Mouse (Mus musculus) gonadal fat pad, adult 2 months (tissue): ENCODE measurements around the gene Kcnb1. TPM values are rescaled to one million over a fixed set of nuclear protein-coding genes. Genes with fewer than 3 reads are reported as not detected.

Source experiments
- DNase-seq: peaks from one replicate; pipeline ENCODE4 v3.0.0-alpha.2; 2012; ENCODE audit warnings: low read depth
- polyA plus RNA-seq: library from polyadenylated mRNA; depleted of rRNA; stranded (reverse); fragments of >200 nt; gene quantifications from 2 replicates; pipeline ENCODE4 v1.2.3, GENCODE M21; 2012

Gene Kcnb1
- polyA plus RNA-seq, 1 experiment = 13.8 TPM

DNA sequence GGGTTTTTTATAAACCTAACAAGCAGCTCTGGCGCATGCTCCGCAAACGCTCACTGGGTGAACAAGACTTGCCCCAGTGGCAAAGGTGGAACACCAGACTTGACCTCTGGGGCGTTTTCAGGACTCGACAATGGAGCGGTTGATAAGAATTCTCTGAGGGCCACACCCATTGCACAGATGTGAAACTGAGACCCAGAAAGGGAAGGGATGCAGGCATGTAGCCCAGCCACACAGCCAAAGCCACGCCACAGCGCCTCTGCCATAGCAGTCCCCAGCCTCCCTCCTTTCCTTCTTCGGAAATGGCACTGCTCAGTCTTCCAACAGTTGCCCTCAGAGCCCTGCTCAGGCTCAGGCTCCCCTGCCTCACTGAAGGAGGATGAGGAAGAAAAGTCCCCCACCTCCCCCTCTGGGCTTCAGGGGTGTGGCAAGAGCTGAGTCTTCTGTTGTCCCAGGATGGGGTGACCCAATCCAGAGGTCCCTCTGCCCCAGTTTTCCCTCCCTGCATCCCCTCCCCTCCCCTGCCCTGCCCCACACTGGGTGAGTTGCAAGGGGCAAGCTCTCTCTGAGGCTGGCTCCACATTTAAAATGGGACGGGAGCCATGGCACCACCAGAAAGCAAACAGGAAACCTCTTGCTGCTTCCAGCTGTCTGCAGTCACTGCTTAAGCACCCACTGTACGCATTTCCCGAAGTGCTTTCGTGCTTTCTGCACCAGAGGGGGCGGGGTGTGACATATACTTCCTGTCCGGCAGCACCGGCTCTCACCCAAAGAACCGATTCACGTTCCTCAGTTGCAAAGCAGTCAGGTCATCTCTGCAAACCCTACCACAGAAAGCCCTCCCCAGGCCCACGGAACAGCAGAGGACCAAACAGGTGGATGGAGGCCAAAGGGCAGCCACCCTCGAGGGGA, 61.0 kb downstream of the Kcnb1 start:
- no peak for DNase-seq

DNA sequence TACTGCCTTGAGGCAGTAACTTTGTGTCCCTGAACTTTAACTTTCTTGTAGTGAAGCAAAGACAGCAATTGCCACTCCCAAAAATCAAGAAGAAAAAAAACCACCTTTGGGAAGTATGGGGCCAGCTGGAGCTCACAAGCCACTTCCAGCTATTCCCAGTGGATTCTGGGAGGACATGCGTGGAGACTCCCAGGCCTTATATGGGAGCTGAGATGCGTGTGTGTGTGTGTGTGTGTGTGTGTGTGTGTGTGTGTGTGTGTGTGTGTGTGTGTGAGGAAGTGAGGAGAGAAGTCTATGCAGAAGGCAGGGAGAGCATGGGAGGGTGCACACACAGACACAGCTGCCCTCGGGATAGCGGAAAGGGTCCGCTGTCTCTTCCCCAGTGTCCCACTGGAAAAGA, 62.6 kb downstream of the Kcnb1 start:
- no peak for DNase-seq

DNA sequence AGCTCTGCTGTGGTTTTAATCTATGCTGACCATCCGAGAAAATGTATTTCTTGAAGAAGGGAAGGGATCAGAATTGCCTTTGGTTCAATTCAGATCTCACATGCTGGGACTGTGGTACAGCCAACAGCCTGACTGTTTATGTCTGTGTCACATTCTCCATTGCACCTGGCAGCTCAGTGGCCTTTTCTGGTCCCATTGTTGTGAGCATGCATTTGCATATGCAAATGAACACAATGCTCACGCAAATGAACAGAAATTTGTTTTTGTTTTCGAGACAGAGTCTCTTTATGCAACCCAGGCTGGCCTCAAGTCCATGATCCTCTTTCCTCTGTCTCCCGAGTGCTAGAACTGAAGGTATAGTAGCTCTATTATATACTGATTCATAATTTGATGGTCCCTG, 64.2 kb downstream of the Kcnb1 start:
- no peak for DNase-seq

DNA sequence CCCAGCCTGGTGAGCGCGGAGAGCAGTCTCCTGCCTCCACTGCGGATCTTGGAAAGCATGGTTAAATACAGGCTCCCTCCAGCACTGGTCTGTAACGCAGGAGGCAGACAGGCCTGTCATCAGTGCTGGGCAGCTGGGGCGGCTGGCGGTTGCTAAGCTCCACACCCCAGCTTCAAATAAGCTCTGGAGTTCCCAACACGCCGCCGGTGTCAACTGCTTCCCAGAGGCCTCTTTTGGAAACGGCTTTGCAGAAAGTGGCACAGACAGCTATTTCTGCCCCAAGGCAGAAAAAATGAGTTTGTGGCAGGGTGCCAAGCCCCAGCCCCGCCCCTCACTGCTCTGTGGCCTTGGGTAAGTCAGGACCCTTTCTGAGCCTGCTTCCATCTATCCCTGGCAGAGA, 66.0 kb downstream of the Kcnb1 start:
- no peak for DNase-seq

DNA sequence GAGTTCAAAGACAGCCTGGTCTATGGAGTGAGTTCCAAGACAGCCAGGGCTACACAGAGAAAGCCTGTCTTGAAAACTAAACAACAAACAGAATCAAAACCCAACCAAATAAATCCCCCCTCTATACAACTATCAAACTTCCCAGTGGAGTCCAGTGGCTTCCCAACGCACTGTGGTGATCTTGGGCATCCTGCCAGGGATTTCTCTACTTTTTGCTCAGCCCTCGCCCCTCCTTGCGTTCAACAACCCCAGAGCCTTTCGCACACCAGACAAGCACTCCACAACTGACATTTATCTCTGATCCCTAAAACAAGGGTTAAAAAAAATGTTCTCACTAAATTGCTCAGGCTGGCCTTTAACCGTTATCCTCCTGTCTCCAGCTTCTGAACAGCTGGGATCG, 67.2 kb downstream of the Kcnb1 start:
- no peak for DNase-seq

DNA sequence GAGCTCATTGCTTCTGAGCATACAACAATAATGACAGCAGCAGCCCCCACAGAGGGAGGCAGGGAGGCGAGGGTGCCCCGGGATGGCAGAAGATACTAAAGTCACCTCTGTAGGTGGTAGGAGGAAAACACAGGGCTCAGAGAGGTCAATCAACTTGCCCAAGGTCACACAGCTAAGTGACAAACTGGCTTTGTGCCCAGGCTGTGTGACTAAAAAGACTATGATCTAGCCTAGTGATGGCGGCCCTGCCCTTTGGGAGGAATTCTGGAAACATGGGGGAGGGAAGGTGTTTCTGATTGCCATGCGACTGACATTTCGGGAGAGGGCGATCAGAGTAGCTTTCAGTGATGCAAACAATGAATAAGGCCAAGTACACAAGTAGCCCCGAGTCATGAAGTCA, 68.0 kb downstream of the Kcnb1 start:
- no peak for DNase-seq

DNA sequence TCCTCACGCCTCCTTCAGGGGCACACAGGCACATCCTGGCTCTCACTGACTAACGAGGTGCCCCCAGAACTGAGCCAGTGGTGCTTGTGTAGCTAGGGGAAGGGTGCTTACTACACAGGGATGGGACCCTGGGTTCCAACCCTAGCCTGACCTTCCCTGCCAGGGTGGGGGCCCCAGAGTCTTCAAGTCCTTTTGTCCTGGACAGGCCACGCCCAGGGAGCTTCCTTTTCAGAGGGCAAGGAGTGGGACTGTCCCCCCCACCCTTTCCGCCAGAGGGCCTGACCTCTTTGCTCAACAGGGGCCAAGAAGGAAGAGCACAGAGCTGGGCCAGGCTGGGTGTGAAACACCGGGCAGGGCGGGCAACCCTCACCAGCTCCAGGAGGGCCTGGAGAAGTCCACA, 68.7 kb downstream of the Kcnb1 start:
- DNase-seq = no peak

DNA sequence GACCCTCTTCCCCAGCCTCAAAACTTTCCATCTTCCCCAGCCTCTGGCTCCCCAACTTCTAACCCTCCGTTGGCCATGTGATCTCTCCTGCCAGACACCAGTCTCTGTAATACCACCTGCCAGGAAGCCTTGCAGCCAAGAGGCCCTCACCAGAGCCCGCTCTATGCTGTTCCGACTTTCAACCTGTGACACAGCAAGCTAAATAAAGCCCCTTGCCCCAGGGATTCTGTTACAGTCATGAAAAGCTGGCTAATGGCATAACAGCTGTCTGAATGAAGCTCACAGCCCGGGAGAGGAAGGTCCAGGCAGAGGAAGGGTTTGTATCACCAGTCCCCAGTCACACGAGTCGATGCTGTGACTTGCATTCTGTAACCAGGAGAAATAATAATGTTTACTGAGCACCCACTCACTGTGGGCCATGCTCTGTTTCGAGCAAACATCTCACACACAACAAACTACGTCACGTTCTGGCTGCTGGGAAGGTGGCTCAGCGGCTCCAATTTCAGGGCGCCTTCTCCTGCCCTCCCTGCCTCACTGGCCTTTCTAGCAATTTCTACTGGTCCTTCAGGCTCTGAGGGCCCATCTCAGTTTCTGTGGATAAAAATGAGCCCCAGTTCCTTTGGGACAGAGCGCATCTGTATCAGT, 69.6 kb downstream of the Kcnb1 start:
- DNase-seq = no peak

DNA sequence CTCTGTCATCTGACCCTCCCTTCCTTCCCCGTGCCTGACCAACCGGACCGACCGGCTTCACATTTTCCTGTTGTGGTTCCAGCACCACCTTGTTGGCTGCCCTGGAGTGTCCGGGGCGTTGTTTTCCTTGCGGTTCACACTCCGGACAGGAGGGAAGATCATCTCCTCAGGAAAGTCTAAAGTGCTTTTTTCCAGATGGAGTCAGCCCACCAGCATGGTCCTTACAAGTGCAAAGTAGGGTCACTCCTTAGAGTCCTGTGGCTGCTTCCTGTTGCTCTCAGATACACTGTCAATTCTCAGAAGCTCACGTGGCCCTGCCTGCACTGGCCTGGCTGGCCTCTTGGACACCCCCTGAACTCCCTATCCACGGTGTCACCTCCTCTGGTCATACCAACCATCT, 71.9 kb downstream of the Kcnb1 start:
- no peak for DNase-seq

DNA sequence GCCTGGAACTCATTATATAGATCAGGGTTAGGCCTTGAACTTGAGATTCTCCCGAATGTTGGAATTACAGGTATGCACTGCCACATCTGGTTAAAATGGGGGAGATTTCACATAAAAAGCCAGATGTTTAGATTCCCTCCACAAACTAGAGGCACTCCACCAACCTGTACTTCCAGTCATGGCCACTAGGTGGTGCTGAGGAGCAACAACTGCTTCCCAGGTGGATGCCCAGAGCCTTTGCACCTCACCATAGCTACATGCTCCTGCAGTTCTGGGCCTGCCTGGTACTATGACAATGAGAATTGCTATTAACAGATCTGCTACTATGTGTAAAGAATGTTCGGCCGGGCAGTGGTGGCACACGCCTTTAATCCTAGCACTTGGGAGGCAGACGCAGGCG, 77.2 kb downstream of the Kcnb1 start:
- DNase-seq = peak; percentile 5

DNA sequence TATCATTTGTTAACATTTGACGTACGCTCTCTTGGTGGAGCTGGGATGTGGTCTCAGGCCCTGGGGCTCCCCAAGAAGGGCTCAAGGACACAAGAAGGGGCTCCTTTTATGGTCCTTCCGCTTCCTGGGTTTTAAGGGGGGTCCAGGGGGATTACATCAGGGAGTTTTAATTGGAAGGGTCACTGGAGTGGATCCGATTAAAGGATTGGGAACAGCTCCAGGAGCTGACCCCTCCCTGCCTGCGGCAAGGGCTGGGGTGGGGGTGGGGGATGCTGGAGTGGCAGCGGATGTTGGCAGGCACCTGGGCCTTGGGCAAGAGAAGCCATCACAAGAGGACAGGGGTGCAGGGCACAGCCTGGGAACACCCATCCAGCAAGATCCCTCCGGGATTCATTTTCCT, 77.7 kb downstream of the Kcnb1 start:
- no peak for DNase-seq

DNA sequence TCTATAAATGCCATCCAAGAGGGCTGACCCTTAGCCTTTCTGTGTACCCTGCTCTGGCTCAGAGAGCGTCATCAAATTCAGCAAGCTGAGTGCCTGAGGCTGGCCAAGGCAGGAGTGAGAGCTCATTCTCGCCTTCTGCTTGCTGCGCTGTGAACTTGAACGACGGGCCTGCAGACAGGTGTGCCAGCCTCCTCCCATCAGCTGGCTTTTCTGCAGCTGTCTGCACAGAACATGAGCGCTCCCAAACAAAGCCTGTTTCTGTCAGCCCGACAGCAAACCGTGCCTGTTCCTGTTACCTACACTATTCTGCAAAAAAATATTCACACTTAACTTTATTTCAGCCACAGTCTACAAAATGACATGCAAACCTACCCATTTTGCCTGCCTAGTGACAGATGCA, 80.4 kb downstream of the Kcnb1 start:
- no peak for DNase-seq

DNA sequence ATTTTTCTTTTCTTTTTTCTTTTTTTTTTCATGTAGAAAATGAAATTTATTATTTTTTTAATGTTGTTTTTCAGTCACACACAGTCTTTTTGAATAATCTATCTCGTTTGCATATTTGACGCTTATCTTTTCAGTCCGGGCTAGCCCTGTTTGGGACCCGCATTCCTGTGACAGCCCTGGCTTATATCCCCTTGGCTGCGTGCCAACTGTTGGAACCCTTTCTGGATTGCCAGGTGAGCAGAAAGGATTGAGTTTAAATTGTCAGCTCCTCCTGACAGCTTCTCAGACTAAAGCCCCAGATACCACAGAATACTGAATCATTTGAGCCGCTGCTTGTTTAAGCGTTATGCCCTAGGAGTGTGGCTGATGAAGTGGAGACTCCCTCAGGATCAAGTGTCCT, 86.4 kb downstream of the Kcnb1 start:
- no peak for DNase-seq

DNA sequence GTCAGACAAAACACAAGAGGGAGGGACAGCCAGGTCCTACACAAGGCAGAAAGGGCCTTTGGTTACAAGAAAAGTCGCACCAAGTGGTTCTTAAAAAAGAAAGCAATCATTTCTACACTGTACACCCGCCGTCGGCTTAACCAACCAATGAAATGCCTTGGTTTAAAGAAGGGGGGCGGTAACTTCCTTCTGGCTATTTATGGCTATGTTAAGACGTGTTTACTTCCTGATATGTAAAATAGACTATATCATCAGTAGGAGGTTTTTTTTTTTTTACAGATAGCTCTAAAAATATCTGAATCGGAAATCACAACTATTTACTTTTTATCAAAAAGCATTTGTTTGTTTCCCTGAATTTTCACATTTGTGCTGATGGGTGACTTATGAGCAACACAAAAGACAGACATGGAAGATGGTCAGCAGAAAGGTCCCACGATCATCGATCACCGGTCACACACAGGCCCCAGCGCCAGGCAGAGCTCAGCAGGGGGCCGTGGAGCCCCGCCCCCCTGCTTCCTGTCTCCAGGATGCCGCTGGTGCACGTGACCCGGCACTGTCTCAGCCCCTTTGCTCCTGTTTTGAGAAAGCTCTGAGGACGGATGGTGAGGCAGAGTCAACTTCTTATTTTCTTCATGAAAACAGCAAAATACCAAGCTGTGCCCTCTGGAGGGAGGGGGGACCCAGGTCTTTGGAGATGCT, 88.1 kb downstream of the Kcnb1 start:
- no peak for DNase-seq

DNA sequence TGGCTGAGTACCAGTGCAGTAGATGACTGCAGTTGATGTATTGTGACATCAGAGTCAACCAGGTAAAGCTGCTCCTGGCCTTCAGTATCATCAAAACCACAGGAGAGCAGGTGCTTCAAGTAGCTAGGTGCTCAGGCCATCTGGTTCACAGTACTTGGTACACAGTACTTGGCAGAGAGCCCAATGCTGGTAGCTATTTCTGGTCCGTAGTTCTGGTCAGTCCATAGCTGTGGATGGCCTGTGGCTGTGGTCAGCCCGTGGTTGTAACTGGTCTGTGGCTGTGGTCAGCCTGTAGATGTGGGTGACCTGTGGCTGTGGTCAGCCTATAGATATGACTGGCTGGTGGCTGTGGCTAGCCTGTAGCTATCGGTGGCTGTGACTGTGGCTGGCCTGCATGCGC, 95.3 kb downstream of the Kcnb1 start:
- no peak for DNase-seq

DNA sequence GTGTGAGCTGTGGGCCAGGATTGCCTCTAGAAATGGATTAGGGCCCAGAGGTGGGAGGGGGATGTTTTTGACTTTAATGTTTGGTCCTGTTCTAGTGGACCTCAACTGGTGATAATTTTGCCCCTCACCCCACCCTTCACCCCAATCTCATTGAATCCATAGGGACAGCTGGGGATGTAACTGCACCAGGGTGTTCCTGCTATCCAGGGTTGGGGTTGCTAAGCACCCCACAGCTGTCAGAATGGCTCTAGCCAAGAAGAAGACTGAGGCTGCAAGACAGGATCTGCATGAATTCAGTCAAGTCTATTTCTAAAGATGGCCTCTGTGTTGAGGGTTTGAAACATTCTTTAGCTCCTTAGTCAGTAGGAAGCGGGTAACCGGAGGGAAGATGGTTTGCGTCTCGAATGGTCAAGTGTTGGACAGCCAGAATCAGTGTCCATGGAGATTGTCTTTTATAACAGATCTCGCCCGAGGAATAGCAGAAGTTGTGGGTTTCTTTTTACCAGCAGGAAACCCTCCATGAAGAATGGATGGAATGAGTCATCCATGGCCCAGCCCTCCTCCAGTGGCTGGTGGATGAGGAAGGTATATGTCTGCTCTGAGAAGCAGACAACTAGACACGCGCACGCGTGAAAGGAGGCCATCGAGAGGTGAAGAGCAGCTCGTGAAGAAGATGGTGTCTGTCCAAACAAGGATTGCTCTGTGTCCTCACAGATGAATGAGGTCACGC, 96.6 kb downstream of the Kcnb1 start:
- DNase-seq = no peak

DNA sequence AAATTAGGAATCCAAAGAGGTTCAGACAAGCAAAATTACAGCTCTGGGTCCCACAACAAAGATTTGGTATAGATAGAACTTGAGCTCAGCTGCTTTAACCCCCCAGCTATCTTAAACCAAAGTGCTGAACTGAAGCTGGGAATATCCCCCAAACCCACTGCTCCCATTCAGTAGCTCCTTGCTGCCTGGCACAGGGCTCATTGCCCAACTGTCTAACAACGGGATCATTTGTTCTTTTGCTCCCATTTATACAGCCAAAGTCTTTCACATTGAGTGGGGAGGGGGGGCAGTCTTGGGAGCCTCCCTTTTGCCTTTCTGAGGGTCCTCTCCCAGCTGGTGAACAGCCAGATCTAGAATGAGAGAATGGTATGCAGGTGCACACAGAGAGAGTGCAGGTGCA, 99.7 kb downstream of the Kcnb1 start:
- no peak for DNase-seq

DNA sequence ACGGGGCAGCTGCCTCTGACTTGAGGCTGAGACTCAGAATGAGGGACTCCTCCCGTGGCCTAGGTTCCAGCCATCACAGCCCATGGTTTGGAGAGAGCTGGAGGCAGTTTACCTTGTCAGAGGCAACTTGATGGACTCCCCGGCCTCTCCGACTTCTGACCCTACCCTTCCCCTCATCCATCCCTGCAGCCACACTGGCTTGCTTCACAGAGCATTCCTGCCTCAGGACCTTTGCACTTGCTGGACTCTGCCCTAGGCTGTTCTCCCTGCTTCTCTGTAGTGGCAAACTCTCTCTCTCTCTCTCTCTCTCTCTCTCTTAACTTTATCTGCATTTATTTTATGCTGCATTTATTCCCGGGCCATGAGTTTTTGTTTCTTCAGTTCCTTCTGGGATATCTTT, 103.1 kb downstream of the Kcnb1 start:
- DNase-seq = no peak

DNA sequence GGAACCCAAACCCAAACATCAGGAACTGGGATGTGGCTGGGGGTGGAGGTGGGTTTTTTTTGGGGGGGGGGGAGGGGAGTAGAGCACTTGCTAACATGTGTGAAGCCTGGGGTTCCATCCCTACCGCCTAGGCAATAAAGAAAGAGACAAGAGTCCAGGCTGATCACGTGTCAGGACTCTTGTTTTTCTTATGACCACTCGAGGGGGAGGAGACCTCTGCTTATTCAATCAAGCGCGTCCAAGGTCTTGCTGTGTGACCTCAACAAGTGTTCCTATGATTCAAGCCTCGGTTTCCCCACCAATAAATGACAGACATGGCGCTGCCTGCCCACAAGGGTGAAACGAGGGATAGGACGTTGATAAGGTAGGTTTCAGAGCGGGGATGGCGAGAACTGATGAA, 103.9 kb downstream of the Kcnb1 start:
- no peak for DNase-seq

DNA sequence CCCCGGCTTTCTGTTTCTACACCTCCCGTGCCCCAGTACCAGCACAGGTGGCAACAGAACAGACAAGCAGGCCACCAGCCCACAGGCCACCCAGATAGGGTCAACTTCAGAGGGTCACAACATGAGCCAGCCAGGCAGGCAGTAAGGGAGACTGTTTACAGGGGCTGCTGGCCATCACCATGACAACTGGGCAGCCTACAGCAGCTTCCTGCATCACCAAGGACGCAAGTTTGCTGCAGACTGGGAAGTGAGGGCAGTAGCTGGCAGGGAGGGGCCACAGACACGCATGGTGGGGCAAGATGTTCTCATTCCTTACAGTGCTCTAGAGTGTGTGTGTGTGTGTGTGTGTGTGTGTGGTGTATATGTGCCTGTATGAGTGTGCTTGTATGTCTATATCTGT, 108.3 kb downstream of the Kcnb1 start:
- no peak for DNase-seq

DNA sequence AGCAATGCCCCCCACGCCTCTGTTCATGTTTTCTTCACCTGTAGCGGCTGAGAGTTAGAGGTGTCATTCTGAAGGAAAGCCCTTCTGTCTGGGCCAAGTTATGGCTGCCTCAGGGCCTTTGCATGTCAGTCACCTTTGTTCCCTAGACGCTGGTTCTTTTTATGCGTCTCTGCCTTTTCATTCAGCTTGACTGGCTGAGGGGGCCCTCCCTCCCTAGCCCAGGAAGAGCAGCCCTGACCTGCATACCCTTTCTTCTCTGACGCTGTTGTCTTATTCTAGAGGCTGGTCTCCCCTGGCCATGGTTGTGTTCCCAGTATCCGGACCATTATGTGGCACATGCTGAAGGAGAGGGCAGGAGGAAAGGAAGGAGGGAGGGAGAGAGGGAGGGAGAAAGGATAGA, 108.8 kb downstream of the Kcnb1 start:
- no peak for DNase-seq

DNA sequence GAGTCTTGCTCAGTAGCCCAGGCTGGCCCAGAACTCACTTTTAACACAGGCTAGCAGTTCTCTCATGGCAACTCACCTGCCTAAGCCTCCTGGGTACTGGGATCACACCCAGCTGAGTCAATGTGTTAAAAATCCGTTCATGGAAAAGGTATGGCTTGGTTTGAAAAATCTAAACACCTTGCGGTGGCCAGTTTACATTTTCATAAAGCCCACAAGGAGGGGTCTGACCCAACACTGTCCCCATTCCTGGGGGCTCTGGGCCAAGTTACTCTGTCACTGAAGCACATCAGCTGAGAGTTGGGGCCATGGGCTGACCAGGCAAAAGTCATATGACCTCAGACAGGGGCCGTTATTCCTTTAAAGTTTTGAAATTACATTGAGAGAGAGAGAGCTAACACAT, 109.6 kb downstream of the Kcnb1 start:
- DNase-seq = no peak
